Mouse (Mus musculus) brain, embryonic 14.5 days (tissue): ENCODE results near the gene Tead4.

ENCODE experiments used
- CTCF ChIP-seq: fragments of 200-500 bp; IDR thresholded peaks from 2 replicates; pipeline ENCODE4 v1.5.1; 2012; ENCODE audit warnings: inconsistent platforms, mild to moderate bottlenecking, moderate library complexity, borderline replicate concordance; ENCODE audit not compliant: insufficient read depth, insufficient read length; ENCODE audit errors: extremely low read depth
- POLR2A ChIP-seq: fragments of 200-500 bp; IDR thresholded peaks from 2 replicates; pipeline ENCODE4 v1.6.1; 2012; ENCODE audit warnings: mild to moderate bottlenecking, inconsistent platforms, borderline replicate concordance; ENCODE audit not compliant: poor library complexity, insufficient read depth, insufficient read length, severe bottlenecking; ENCODE audit errors: extremely low read depth

- TF ChIP-seq CTCF (no peak), POLR2A (no peak)
Measured at GRCm38 (mm10) chr6:128300134-128301001, at the start of gene Tead4.
